In genomic region chr1:120057044-120057443, GRCm38 (mm10) we compare ENCODE assay signal across 12 mouse cellular contexts. TPM values are rescaled to one million over a fixed set of nuclear protein-coding genes. Genes with fewer than 3 reads are reported as not detected.
A peak's percentile ranks its signal among the peaks of the same experiment; 100 is the strongest.
DNase-seq lines count a peak whose midpoint lies in the region; ATAC-seq and TF ChIP-seq lines count a peak whose summit lies in the region.
"Had no signal": no experiment of that assay in that cellular context is flagged by ENCODE, and none has a peak within 500 bp of the region (broad histone marks: within the 10 kb centered on the region; RNA-seq: fewer than 3 reads in every experiment).

No protein-coding gene starts in this region.

- H3K27me3 ChIP-seq in liver, postnatal 0 days (ENCODE audit: insufficient read depth, low read length), result no peaks in the 10 kb centered on the region
- H3K27me3 ChIP-seq: limb, embryonic 15.5 days had no signal

- peak; percentile 58 for ATAC-seq in liver, postnatal 0 days
- ATAC-seq in granulocyte monocyte progenitor cell, adult 5-6 weeks (replicated peaks; ENCODE audit: poor library complexity, severe bottlenecking), result peak; percentile 45

- TF ChIP-seq EP300 in liver, postnatal 0 days (IDR thresholded peaks at IDR 0.05; ENCODE audit: low read depth), result 0 out of 2 replicates have a peak, but pooled peaks have one; percentile 40

- H3K9ac ChIP-seq in liver, postnatal 0 days (replicated peaks), result no peak overlapping the region
- H3K9ac ChIP-seq: limb, embryonic 15.5 days had no signal

- WGBS in liver, postnatal 0 days (ENCODE audit: insufficient replicate concordance), result 42% methylated on average over 14 of the region's 14 CpGs

- no peaks in the 10 kb centered on the region for H3K36me3 ChIP-seq in liver, postnatal 0 days (replicated peaks; ENCODE audit: insufficient read depth, low read length)
- H3K36me3 ChIP-seq: limb, embryonic 15.5 days had no signal

- H3K4me1 ChIP-seq in liver, postnatal 0 days (ENCODE audit: insufficient read depth), result 0 out of 2 replicates have a peak, but pooled peaks cover 3% of the 10 kb centered on the region

- TF ChIP-seq CTCF in liver, postnatal 0 days (IDR thresholded peaks at IDR 0.05; ENCODE audit: low read depth), result no peak

- H3K27ac ChIP-seq in liver, postnatal 0 days (ENCODE audit: low read depth), result no peak overlapping the region
- H3K27ac ChIP-seq: limb, embryonic 15.5 days had no signal

- no peak for DNase-seq in liver, postnatal 0 days
- no peak for DNase-seq in liver
- peak; percentile 45 for DNase-seq in T-cell, adult 2 months (ENCODE audit: low spot score)
- peak; percentile 41 for DNase-seq in lung, postnatal 36 days
- DNase-seq in c-Kit-positive CD71-positive TER-119-positive erythroid progenitor cells, embryonic 14.5 days (ENCODE audit: low spot score), result no peak
- no peak for DNase-seq in layer of hippocampus, postnatal 14 days (ENCODE audit: low spot score in 2 of 2)
- DNase-seq in heart, adult 18-20 months, result no peak
- DNase-seq: adrenal gland, postnatal 25 days; thymus, postnatal 25 days had no signal

- no peak overlapping the region for H3K4me2 ChIP-seq in liver, postnatal 0 days (ENCODE audit: low read depth, low read length)
- H3K4me2 ChIP-seq: limb, embryonic 15.5 days had no signal

- H3K4me3 ChIP-seq in liver, postnatal 0 days (ENCODE audit: low read depth, low read length), result no peak overlapping the region
- H3K4me3 ChIP-seq: limb, embryonic 15.5 days had no signal

- H3K9me3 ChIP-seq in liver, postnatal 0 days (ENCODE audit: low read length), result no peaks in the 10 kb centered on the region
- H3K9me3 ChIP-seq: limb, embryonic 15.5 days had no signal

RNA-seq across cellular contexts. Expression of gene Tmem37, which starts 16.8 kb away (rescaled TPM):
- polyA plus RNA-seq in liver, postnatal 0 days (2015; fragmentation: Nextera tagmentation; extraction: Ambion mirVana), result 194 and 201 TPM in 2 replicates
- total RNA-seq in granulocyte monocyte progenitor cell, adult 5-6 weeks (2014; fragmentation: Nextera tagmentation), result 1.3 TPM in 1 of 2 replicates, not detected in the other
- total RNA-seq in granulocyte monocyte progenitor cell, adult 5-6 weeks (2017), result 0.65 TPM in 1 of 2 replicates, not detected in the other
- 1 to 10 TPM in 1 of 2 experiments, under 1 TPM in 1; 0.69 to 2.1 TPM for total RNA-seq in layer of hippocampus, postnatal 14 days (2021)
- 1 to 10 TPM; 7.0 to 8.0 TPM for total RNA-seq in heart, adult 18-20 months (2021)

RNA-seq across cellular contexts. Expression of gene Sctr, which starts 50.4 kb away (rescaled TPM):
- polyA plus RNA-seq in liver, postnatal 0 days (2015; fragmentation: Nextera tagmentation; extraction: Ambion mirVana), result 0.05 and 0.13 TPM in 2 replicates
- total RNA-seq in granulocyte monocyte progenitor cell, adult 5-6 weeks (2014; fragmentation: Nextera tagmentation), result not detected in 2 replicates
- not detected in 2 replicates for total RNA-seq in granulocyte monocyte progenitor cell, adult 5-6 weeks (2017)
- total RNA-seq in layer of hippocampus, postnatal 14 days (2021), result 1 to 10 TPM; 2.0 to 2.4 TPM
- under 1 TPM in 1 of 2 experiments, not detected in 1; 0.21 TPM for total RNA-seq in heart, adult 18-20 months (2021)
- polyA plus RNA-seq: heart, postnatal 0 days had no signal

Comparison
In these comparisons a context has a peak if more than half of its experiments do, and no peak if none do; other contexts are left out.
1. DNase-seq: peak in T-cell, adult 2 months (single experiment) and lung, postnatal 36 days (single experiment); none in liver, postnatal 0 days (single experiment), liver (single experiment), c-Kit-positive CD71-positive TER-119-positive erythroid progenitor cells, embryonic 14.5 days (single experiment), layer of hippocampus, postnatal 14 days (0 of 2) and heart, adult 18-20 months (0 of 2).